Mouse (Mus musculus) stomach, embryonic 16.5 days (tissue): ENCODE data around the gene Nme8. TPM values are rescaled to one million over a fixed set of nuclear protein-coding genes. Genes with fewer than 3 reads are reported as not detected.

Experiments
- polyA plus RNA-seq: library from polyadenylated mRNA; unstranded; fragments of >200 nt; fragmentation: Nextera tagmentation; extraction: Ambion mirVana; gene quantifications from 2 replicates; pipeline ENCODE4 v1.2.1, GENCODE M21; 2015

Gene Nme8
- polyA plus RNA-seq, 1 experiment from 2014 or later: not detected

Other genes starting within 250 kb of the Nme8 start
- gene Epdr1, start 77.9 kb downstream of the Nme8 start, polyA plus RNA-seq: 16.7 and 18.2 TPM in 2 replicates
- gene Sfrp4, start 74.7 kb downstream of the Nme8 start, polyA plus RNA-seq: 12.0 and 12.2 TPM in 2 replicates
- 2.0 and 2.5 TPM in 2 replicates for gene Gpr141, start 126.5 kb upstream of the Nme8 start, polyA plus RNA-seq